Mouse (Mus musculus) liver, adult 2 months (tissue): ENCODE measurements around the gene Ccdc160.

ENCODE experiments used
- CTCF ChIP-seq: fragments of 200-500 bp; IDR thresholded peaks from 2 replicates; pipeline ENCODE4 v1.5.1; 2011; ENCODE audit warnings: low read depth, low read length, control low read depth
- POLR2A ChIP-seq: fragments of 200-500 bp; IDR thresholded peaks from 2 replicates; pipeline ENCODE4 v1.6.1; 2011; ENCODE audit warnings: low read length, control low read depth; ENCODE audit not compliant: insufficient read depth; ENCODE audit errors: extremely low read depth

DNA sequence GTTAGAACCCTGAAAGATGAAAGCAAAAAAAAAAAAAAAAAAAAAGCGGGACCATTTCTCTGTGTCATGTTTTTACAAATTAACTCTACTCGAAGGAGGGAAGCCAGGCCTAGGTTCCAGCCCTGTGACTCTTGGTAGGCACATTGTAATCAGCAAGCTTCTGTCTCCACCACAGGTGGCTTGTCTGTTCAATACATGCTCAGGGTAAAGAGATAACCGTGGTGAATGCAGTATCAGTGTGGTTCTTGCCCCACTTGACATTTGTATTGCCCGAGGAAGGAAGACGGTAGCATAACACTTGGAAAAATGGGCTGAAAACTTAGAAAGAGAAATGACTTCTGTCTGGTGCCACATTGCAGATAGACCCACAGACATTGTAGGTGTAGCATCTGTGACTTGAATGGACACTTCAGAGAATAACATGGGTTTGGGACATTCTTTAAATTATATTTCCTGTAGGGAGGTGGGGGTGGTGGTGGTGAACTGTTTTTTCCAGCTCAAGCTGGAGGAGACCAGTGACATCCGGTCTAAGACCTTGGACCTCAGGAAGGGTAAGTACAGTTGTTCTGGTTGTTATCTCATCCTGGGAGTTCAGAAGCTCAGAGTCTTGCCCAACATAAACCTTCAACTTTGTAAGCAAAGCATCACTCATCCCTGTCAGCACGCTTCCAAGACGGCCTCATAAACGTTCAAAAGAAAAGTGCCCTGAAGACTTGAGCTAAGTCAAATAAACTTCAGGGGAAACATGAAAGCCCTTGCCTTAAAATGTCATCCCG, 1.1 kb downstream of the Ccdc160 start:
- no peak for TF ChIP-seq CTCF
- no peak for TF ChIP-seq POLR2A
